ENCODE assay signal across 8 mouse cellular contexts in the genomic region with DNA sequence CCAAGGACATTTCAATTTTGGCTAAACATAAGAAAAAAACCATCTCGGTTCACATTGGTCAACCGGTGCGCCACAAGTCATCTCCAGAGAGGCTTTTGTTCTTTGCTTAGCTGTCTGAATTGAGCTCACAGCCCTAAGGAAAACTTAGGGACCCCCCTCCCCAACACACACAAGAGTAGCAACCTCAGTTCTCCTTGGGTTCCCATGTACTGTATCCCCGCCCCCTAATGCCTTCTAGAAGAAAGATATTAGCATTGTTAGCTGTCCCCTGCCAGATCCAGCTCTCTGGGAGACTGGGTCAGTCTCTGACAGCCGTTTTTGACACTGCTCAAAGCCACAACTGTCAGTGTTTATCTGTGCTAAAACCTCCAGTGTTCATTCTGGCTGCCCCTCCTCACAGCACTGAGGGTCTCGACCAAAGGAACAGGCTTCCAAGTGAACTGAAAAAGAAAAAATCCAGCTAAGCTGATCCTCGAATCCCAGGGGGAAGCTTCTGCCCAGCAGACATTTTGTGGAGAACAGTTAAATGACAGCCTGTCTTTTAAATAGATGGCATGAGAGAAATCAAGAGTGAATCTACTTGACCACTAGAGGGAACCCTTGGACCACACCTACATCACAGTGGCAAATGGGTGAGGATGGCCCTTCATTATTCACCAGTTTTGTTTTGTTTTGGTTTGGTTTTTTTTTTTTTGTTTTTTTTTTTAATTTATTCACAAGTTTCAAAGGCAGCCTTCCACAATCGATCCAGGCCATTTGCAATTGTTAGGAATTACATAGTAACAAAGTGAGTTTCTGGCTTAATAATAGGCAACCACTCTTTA.
DNase-seq lines count a peak whose midpoint lies in the region; ATAC-seq and TF ChIP-seq lines count a peak whose summit lies in the region.

No protein-coding gene starts in this region.

- H3K9ac ChIP-seq in hindbrain, embryonic 12.5 days, result no peak overlapping the region
- no peak overlapping the region for H3K9ac ChIP-seq in limb, embryonic 14.5 days (ENCODE audit: low read depth, low read length, severe bottlenecking)
- no peak overlapping the region for H3K9ac ChIP-seq in neural tube, embryonic 13.5 days
- no peak overlapping the region for H3K9ac ChIP-seq in intestine, embryonic 16.5 days (ENCODE audit: low read depth, low read length)

- no peak overlapping the region for H3K4me3 ChIP-seq in cortical plate, adult 2 months (ENCODE audit: insufficient read depth, low read length)
- no peak overlapping the region for H3K4me3 ChIP-seq in hindbrain, embryonic 12.5 days
- no peak overlapping the region for H3K4me3 ChIP-seq in limb, embryonic 14.5 days (replicated peaks; ENCODE audit: low read length)
- no peak overlapping the region for H3K4me3 ChIP-seq in neural tube, embryonic 13.5 days
- H3K4me3 ChIP-seq in intestine, embryonic 16.5 days (ENCODE audit: low read length), result no peak overlapping the region

- no peak overlapping the region for H3K27ac ChIP-seq in cortical plate, adult 2 months (ENCODE audit: insufficient read depth, low read length)
- no peak overlapping the region for H3K27ac ChIP-seq in hindbrain, embryonic 12.5 days
- H3K27ac ChIP-seq in limb, embryonic 14.5 days (replicated peaks; ENCODE audit: low read depth, low read length), result no peak overlapping the region
- H3K27ac ChIP-seq in neural tube, embryonic 13.5 days (replicated peaks), result peak overlapping the region; percentile 38; the same call in 1 of the 2 replicates
- no peak overlapping the region for H3K27ac ChIP-seq in intestine, embryonic 16.5 days (ENCODE audit: low read length)

- H3K4me1 ChIP-seq in cortical plate, adult 2 months (ENCODE audit: control insufficient read depth, insufficient read depth, low read length), result no peaks in the 10 kb centered on the region
- 0 out of 2 replicates have a peak, but pooled peaks cover 7% of the 10 kb centered on the region for H3K4me1 ChIP-seq in hindbrain, embryonic 12.5 days
- H3K4me1 ChIP-seq in limb, embryonic 14.5 days (ENCODE audit: control insufficient read depth, insufficient read depth, low read length), result no peaks in the 10 kb centered on the region
- H3K4me1 ChIP-seq in neural tube, embryonic 13.5 days (replicated peaks), result peaks cover 16% of the 10 kb centered on the region
- no peaks in the 10 kb centered on the region; the same call in 1 of the 2 replicates for H3K4me1 ChIP-seq in intestine, embryonic 16.5 days (ENCODE audit: control insufficient read depth, insufficient read depth, low read length)

- H3K36me3 ChIP-seq in hindbrain, embryonic 12.5 days, result peaks cover 8% of the 10 kb centered on the region; the same call in 1 of the 2 replicates
- H3K36me3 ChIP-seq in limb, embryonic 14.5 days (ENCODE audit: control insufficient read depth, insufficient read depth, low read length), result peaks cover 18% of the 10 kb centered on the region
- no peaks in the 10 kb centered on the region for H3K36me3 ChIP-seq in neural tube, embryonic 13.5 days
- no peaks in the 10 kb centered on the region for H3K36me3 ChIP-seq in intestine, embryonic 16.5 days (ENCODE audit: control insufficient read depth, insufficient read depth, low read length)

- DNase-seq in ovary, postnatal 14 days (ENCODE audit: low spot score), result peak; percentile 15
- DNase-seq in ovary, adult 18-20 months (ENCODE audit: low spot score), result no peak
- DNase-seq in T-cell, adult 2 months (ENCODE audit: low spot score), result peak; percentile 43
- DNase-seq in limb, embryonic 14.5 days (ENCODE audit: low spot score), result peak; percentile 85

- no peak overlapping the region for H3K4me2 ChIP-seq in hindbrain, embryonic 12.5 days (replicated peaks)
- H3K4me2 ChIP-seq in limb, embryonic 14.5 days (replicated peaks; ENCODE audit: low read depth, low read length, severe bottlenecking), result no peak overlapping the region
- H3K4me2 ChIP-seq in neural tube, embryonic 13.5 days, result no peak overlapping the region
- no peak overlapping the region for H3K4me2 ChIP-seq in intestine, embryonic 16.5 days (ENCODE audit: low read depth, low read length)

- H3K9me3 ChIP-seq in hindbrain, embryonic 12.5 days (replicated peaks), result no peaks in the 10 kb centered on the region
- no peaks in the 10 kb centered on the region for H3K9me3 ChIP-seq in limb, embryonic 14.5 days (ENCODE audit: control insufficient read depth, low read length)
- H3K9me3 ChIP-seq in neural tube, embryonic 13.5 days, result no peaks in the 10 kb centered on the region
- H3K9me3 ChIP-seq in intestine, embryonic 16.5 days (ENCODE audit: control insufficient read depth, low read length), result no peaks in the 10 kb centered on the region

- 63% methylated on average over 8 of the region's 8 CpGs for WGBS in hindbrain, embryonic 12.5 days
- 64% methylated on average over 8 of the region's 8 CpGs for WGBS in limb, embryonic 14.5 days
- WGBS in neural tube, embryonic 13.5 days, result 55% methylated on average over 8 of the region's 8 CpGs
- WGBS in intestine, embryonic 16.5 days, result 66% methylated on average over 8 of the region's 8 CpGs

- peak; percentile 74 for ATAC-seq in hindbrain, embryonic 12.5 days (ENCODE audit: low FRiP score)
- ATAC-seq in limb, embryonic 14.5 days (ENCODE audit: low FRiP score, low read depth), result no peak; the same call in 1 of the 2 replicates
- peak; percentile 16; the same call in 1 of the 2 replicates for ATAC-seq in neural tube, embryonic 13.5 days (ENCODE audit: low read depth)
- no peak for ATAC-seq in intestine, embryonic 16.5 days

- H3K27me3 ChIP-seq in hindbrain, embryonic 12.5 days, result 0 out of 2 replicates have a peak, but pooled peaks cover 2% of the 10 kb centered on the region
- no peaks in the 10 kb centered on the region for H3K27me3 ChIP-seq in limb, embryonic 14.5 days (ENCODE audit: control insufficient read depth, insufficient read depth, low read length)
- 0 out of 2 replicates have a peak, but pooled peaks cover 5% of the 10 kb centered on the region for H3K27me3 ChIP-seq in neural tube, embryonic 13.5 days
- H3K27me3 ChIP-seq in intestine, embryonic 16.5 days (replicated peaks; ENCODE audit: control insufficient read depth, insufficient read depth, low read length), result no peaks in the 10 kb centered on the region

- TF ChIP-seq POLR2A in cortical plate, adult 2 months (IDR thresholded peaks at IDR 0.05; ENCODE audit: extremely low read depth, insufficient read depth, low read length), result no peak
- no peak for TF ChIP-seq POLR2A in limb, embryonic 14.5 days (IDR thresholded peaks at IDR 0.05; ENCODE audit: borderline replicate concordance, extremely low read depth, insufficient read depth, insufficient read length)

- TF ChIP-seq CTCF in cortical plate, adult 2 months (IDR thresholded peaks at IDR 0.05; ENCODE audit: extremely low read depth, insufficient read depth, low read length), result peak; percentile 73

Comparison
In these comparisons a context has a peak if more than half of its experiments do, and no peak if none do; other contexts are left out.
1. ATAC-seq: peak in hindbrain, embryonic 12.5 days (single experiment) and neural tube, embryonic 13.5 days (single experiment); none in limb, embryonic 14.5 days (single experiment) and intestine, embryonic 16.5 days (single experiment).